Mouse (Mus musculus) frontal cortex, postnatal 25 days (tissue): Measurements from ENCODE around the gene B230219D22Rik.
A peak's percentile ranks its signal among the peaks of the same experiment; 100 is the strongest.

Experiments used
- DNase-seq, 2 experiments: peaks; one replicate each; pipeline ENCODE4 v3.0.0; 2022; ENCODE audit warnings: low spot score in 2 of 2

B230219D22Rik gene

DNA sequence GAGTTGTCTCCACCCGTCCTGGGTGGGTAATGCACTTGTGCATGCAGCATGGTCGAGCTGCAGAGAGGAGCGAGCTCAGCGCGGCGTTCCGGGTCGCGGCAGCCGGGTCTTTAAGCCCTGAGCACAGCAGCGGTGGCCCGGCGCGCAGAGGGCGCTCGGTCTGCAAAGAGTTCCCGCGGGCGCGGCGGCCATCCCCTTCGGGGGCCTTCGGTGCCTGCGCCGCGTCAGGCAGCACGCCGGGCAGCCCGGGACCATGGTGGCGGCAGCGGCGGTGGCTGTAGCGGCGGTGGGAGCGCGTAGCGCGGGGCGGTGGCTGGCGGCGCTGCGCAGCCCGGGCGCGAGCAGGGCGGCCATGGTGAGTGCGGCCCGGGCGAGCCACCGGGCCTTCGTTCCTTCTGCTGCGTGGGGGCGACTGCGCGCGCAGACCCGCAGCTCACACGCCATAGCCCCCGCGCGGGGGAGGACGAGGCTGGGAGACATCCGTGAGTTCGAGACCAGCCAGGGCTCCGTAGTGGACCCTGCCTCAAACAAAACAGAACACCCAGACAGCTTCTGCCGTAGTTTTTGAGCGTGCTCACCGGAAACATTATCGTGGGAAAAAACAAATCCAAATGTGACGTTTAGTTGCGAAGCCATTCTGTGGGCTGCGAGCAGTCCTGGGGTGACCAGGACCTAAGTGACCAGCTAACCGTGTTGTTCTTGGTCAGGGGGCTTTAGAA lies 34.4 kb downstream of the B230219D22Rik start, which contains the start of gene Pcbd2:
Gene Pcbd2, plus strand, starts transcription at position 249 of the 719 bp plus-strand sequence.
- DNase-seq: peak; percentile 65 to 68

DNA sequence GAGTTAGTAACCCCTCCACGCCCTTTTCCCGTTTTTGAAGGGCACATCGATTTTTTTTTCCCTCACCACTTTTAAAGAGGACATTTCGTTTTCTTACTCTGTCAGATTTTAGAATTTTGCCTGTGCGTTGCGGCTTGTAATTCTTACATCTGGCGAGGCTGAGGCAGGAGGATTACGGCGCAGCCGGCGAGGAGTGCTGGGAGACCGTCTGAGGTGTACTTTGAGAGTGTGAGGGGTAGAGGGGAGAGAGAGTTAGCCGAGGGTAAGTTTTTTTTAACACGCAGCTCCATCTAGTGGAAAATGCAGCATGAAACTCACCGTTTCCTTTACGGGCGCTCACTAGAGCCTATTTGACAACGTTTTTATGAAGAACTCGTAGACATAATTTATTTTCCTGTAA lies 34.9 kb downstream of the B230219D22Rik start:
- DNase-seq: peak; percentile 34 to 42

DNA sequence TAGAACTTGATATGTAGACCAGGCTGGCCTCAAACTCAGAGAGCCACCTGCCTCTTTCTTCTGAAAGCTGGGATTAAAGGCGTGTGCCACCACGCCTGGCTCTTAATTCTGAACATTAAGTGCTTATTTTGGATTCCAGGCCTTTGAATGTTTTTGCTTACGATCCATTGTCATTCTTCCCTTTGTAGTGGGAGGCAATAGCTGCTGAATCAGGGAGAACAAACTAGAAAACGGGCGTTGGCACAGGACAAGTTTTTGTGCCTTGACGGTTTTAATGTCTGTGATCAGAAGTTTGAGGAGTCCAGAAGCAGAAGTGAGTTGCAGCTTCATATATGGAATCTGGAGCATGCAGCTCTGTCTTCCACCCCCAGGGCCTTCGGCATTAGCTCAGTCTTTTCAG lies 37.8 kb downstream of the B230219D22Rik start:
- no peak for DNase-seq

DNA sequence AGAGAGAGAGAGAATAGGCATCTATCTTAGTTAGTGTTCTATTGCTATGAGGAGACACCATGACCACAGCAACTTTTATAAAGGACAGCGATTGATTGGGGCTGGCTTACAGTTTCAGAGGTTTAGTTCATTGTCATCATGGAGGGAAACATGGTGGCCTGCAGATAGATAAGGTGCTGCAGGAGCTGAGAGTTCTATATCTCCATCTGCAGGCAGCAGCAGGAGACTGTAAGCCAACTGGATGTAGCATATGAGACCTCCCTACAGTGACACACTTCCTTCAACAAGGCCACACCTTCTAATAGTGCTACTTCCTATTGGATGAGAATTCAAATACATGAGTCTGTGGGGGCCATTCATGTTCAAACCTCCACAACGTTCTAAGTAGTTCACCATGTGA lies 39.2 kb downstream of the B230219D22Rik start:
- no peak for DNase-seq

DNA sequence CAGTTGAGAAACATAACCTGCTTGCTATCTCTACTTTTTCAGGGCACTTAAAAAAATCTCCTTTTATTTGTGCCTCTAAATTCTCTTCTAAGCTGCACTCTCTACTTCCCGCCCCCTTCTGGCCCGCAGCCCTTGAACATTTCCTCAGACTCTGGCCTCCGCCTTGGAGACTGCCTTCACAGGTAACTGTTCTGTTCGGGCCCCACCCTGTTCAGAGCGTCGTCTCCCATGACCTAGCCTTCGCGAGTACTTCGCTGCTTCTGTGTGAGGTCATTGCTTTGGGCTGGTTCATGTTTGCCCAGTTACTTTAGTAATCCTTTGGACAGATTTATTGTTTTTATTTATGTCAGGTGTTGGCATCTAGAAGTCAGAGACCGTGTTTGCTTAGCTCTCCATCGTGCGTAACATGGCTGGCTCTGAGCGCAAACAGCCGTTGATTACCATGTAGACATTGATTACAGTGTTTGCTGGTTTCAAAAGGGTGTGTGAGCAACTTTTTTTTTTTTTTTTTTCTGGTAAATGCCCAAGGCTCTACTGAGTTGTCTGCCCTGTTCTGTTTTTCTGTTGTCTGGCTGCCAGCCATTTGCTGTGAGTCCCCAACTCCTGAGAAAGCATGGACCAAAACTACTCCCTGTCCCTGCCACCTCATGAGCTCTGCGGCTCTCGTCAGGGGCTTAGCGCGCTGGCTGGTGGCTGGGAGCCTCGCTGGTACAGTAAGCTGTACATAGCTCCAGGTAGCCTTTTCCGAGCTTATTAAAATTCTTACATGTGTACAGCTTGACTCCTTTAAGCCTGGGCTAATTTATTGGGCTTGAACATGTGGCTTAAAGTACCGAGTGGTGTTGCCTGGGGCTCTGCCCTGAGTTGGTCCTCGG lies 40.9 kb downstream of the B230219D22Rik start:
- DNase-seq: no peak

DNA sequence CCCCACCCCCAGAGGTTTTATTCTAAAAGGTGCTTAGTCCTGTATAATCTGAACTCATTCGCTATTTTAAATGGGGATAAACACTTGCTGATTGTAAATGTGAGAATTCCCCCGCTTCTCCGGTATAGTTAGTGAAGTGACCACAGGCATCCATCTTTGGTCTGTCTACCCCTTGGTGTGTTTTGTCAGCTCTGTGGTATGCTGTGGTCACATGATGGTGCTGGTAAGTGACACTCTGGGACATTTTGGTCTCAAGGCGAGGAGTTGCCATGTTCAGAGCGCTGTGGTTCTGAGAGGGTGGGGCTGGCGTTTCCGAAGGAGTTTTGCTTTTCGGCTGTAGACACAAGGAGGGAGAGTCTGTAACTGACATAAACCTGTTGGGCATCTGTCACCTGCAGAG lies 45.0 kb downstream of the B230219D22Rik start:
- no peak for DNase-seq

DNA sequence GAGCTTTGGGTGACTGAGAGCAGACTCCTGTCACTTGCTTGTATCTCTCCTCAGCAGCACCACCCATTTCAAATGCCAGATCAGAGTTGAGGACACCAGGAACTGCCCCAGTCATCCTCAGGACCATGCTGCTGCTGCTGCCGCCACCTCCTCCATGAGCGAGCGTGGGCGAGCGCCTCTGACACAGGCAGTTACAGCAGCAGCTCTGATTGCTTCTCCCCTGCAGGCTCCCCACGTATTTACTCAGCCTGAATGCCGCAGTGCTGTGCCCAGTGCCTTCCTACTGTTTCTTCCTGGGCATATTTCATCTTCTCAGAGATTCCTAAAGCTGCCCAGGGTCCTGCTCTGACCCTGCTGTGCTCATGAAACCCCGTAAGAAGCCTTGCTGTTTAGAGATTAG lies 49.4 kb downstream of the B230219D22Rik start:
- no peak for DNase-seq
